Mouse (Mus musculus): ENCODE data around the gene Spag6.

- TF ChIP-seq CTCF (IDR thresholded peaks at IDR 0.05; ENCODE audit: low read depth) (no peak), EP300 (IDR thresholded peaks at IDR 0.05; ENCODE audit: low read depth) (no peak)
Measured at GRCm38 (mm10) chr2:18694611-18694950, 749 bp downstream of the Spag6 start.
